Mouse (Mus musculus): ENCODE results near the gene Pdzd3. TPM values are rescaled to one million over a fixed set of nuclear protein-coding genes. Genes with fewer than 3 reads are reported as not detected.
A peak's percentile ranks its signal among the peaks of the same experiment; 100 is the strongest.

Gene Pdzd3
- polyA plus RNA-seq, 1 experiment = 23.6 TPM

DNA sequence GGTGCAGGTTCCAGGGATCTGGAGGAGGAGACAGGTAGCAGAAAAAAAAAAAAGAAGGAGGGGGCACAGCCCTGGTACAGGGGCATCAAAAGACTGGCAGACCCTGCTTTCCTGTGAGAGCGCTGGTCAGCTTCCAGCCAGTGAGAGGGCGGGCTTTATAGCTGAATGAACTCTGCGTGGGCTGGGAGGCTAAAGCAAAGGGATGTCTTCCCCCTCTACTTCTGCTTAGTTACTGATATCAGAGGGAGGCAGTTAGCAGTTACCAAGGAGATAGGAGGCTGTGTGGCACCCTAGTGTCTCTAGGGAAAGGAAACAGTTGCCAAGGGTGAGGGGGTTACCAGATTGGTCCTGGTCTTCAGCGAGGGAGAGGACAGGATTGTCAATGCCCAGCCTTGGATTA, 826 bp downstream of the Pdzd3 start:
- TF ChIP-seq CTCF (IDR thresholded peaks at IDR 0.05; ENCODE audit: extremely low read depth, insufficient read length, insufficient replicate concordance, low read depth, low read length) = no peak
- H3K36me3 ChIP-seq (ENCODE audit: control insufficient read depth, insufficient read depth, low read length) = peaks cover 18% of the 10 kb centered on the region
- peaks cover 27% of the 10 kb centered on the region for H3K4me1 ChIP-seq (ENCODE audit: control insufficient read depth, insufficient read depth, insufficient read length, low read length)
- peak overlapping the region; percentile 68 for H3K4me3 ChIP-seq (ENCODE audit: low read depth, low read length)
- H3K27me3 ChIP-seq (ENCODE audit: control insufficient read depth, insufficient read depth, low read length) = no peaks in the 10 kb centered on the region
- H3K27ac ChIP-seq (ENCODE audit: insufficient read depth, low read depth, low read length) = peak overlapping the region; percentile 75; the same call in 1 of the 2 replicates
- 69% methylated on average over 4 of the region's 4 CpGs for WGBS

DNA sequence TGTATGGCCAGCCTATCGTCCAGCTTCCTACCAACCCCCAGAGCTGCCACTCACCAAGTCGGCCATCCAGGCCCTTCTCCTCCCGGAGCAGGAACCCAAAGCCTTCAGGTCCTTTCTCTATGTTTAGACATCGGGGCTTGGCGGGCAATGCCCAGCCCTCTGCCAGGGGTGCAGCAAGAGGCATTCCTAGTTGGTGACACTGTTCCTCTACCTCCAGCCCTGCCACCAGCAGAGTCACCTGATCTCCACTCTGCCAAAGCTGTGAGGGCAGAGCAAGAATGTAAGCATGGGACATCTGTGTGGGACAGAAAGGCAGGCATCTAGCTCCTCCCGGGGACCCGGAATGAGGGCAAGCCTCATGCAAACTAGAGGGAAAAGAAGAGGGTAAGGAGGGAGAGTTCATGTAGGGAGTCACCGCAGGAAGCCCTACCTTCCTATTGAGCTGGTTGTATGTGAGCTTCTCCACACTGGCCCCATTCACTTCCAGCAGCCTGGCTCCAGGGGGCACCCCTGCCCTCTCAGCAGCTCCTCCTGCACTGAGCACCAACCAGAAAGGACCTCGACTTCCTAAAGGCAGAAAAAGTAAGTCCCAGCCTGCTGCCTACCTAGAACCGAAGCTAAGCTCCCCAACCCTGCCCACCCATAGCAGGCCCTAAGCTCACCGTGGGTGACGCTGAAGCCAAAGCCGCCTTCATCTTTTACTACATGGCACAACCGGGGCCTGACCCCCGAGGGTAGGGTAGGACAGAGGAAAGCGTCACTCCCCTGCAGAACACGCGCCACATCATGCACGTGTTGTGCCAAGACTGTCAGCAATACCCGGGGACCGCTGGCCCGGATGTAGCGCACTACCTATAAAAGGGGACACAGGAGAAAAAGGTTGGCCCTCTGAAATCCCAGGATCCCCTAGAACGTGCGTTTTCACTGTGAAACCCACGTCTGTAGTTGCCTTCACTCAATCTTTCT, 1.8 kb downstream of the Pdzd3 start:
- WGBS = 66% methylated on average over 26 of the region's 26 CpGs
- H3K27ac ChIP-seq (ENCODE audit: insufficient read depth, low read depth, low read length) = no peak overlapping the region
- TF ChIP-seq POLR2A (IDR thresholded peaks at IDR 0.05; ENCODE audit: low read depth, low read length) = no peak
- TF ChIP-seq CTCF (IDR thresholded peaks at IDR 0.05; ENCODE audit: extremely low read depth, insufficient read length, insufficient replicate concordance, low read depth, low read length) = peak; percentile 51; the same call in 1 of the 2 replicates

DNA sequence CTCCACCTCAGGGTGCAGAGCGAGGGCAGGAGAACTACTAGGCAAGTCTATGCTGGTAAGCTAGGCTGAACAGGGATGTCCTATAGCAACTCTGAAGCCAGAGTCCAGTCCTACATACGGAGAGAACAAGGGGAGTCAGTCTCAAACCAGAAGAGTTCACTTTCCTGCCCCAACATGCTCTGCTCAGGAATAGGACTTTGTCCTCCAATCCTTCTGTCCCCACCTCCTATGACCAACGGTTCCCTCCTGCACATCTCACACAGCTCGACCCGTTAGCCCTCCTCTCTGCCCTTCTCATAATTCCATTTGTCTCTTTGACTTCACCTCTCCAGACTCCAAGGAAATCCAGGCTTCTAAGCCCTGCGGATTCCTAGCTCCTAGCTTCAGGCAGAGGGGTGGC, 3.4 kb downstream of the Pdzd3 start:
- peaks cover 27% of the 10 kb centered on the region for H3K4me1 ChIP-seq (ENCODE audit: control insufficient read depth, insufficient read depth, insufficient read length, low read length)
- H3K27ac ChIP-seq (ENCODE audit: insufficient read depth, low read depth, low read length) = no peak overlapping the region
- H3K27me3 ChIP-seq (ENCODE audit: control insufficient read depth, insufficient read depth, low read length) = no peaks in the 10 kb centered on the region
- TF ChIP-seq CTCF (IDR thresholded peaks at IDR 0.05; ENCODE audit: extremely low read depth, insufficient read length, insufficient replicate concordance, low read depth, low read length) (no peak), POLR2A (IDR thresholded peaks at IDR 0.05; ENCODE audit: low read depth, low read length) (no peak)
- no peak overlapping the region for H3K4me3 ChIP-seq (ENCODE audit: low read depth, low read length)
- H3K36me3 ChIP-seq (ENCODE audit: control insufficient read depth, insufficient read depth, low read length) = peaks cover 18% of the 10 kb centered on the region
- 44% methylated on average over 6 of the region's 6 CpGs for WGBS

More for the DNA sequence above, 1.8 kb downstream of the Pdzd3 start:
- peaks cover 27% of the 10 kb centered on the region for H3K4me1 ChIP-seq (ENCODE audit: control insufficient read depth, insufficient read depth, insufficient read length, low read length)
- H3K4me3 ChIP-seq (ENCODE audit: low read depth, low read length) = peak overlapping the region; percentile 68
- H3K27me3 ChIP-seq (ENCODE audit: control insufficient read depth, insufficient read depth, low read length) = no peaks in the 10 kb centered on the region
- peaks cover 18% of the 10 kb centered on the region for H3K36me3 ChIP-seq (ENCODE audit: control insufficient read depth, insufficient read depth, low read length)

DNA sequence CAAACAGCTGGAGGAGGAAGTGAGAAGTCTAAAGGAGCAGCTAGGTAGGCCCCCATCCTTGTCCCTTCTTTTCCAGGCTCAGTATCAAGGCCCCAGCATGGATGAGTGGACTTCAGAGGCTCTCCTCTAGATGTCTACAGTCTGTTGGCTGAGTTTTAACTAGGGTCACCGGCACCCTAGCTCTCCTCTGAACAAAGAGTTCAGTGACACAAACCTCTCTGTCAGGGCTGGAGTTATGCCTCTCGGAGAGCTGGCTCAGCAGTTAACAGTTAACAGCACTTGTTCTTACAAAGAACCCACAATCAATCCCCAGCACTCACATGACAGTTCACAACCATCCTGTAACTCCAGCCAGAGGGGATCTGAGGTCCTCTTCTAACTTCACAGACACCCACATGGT, 7.7 kb downstream of the Pdzd3 start:
- Histone ChIP-seq H3K4me1 (ENCODE audit: control insufficient read depth, insufficient read depth, insufficient read length, low read length) (peaks cover 14% of the 10 kb centered on the region), H3K4me3 (ENCODE audit: low read depth, low read length) (no peak overlapping the region), H3K27ac (ENCODE audit: insufficient read depth, low read depth, low read length) (no peak overlapping the region), H3K27me3 (ENCODE audit: control insufficient read depth, insufficient read depth, low read length) (no peaks in the 10 kb centered on the region), H3K36me3 (ENCODE audit: control insufficient read depth, insufficient read depth, low read length) (peaks cover 10% of the 10 kb centered on the region)
- WGBS = 64% methylated on average over 2 of the region's 2 CpGs
- no peak for TF ChIP-seq CTCF (IDR thresholded peaks at IDR 0.05; ENCODE audit: extremely low read depth, insufficient read length, insufficient replicate concordance, low read depth, low read length)
- no peak for TF ChIP-seq POLR2A (IDR thresholded peaks at IDR 0.05; ENCODE audit: low read depth, low read length)

DNA sequence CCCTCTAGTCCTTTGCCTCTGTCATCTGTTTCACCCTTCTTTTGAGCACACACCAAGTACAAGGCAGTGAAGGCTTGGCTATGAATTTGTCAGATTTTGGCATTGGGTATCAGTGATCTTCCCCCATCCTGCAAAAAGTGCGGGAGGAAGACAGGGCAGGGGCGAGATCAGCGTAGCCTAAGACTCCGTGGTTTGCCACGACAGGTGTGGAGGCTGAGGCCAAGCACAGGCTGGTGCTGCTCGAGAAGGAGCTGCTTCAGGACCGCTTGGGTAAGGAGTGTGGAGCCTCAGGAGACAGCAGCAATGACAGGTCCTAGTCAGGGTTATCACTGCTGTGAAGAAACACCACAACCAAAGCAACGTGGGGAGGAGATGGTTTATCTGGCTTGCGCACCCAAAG, 9.9 kb downstream of the Pdzd3 start:
- WGBS = 71% methylated on average over 9 of the region's 9 CpGs
- H3K27ac ChIP-seq (ENCODE audit: insufficient read depth, low read depth, low read length) = no peak overlapping the region

DNA sequence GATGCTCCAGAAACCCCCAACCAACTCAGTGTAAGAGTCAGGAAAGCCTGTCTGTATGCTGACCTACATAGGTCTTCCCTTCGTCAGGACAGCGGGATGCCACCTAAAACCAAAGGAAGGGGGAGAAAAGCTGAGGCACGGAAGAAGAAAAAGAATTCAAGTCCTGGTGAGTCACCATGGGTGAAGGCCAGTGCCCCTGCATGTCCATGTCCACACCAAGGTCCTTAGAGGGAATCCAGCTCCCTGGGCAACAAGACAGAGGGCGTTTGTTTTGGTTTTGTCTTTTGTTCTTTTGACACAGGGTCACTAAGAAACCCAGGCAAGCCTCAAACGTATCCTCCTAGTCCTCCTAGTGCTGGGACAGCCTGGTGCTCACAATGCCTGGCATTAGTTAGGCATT, 10.4 kb downstream of the Pdzd3 start:
- Histone ChIP-seq H3K36me3 (ENCODE audit: control insufficient read depth, insufficient read depth, low read length) (no peaks in the 10 kb centered on the region), H3K4me1 (ENCODE audit: control insufficient read depth, insufficient read depth, insufficient read length, low read length) (peaks cover 1% of the 10 kb centered on the region; the same call in 1 of the 2 replicates), H3K27me3 (ENCODE audit: control insufficient read depth, insufficient read depth, low read length) (no peaks in the 10 kb centered on the region), H3K4me3 (ENCODE audit: low read depth, low read length) (no peak overlapping the region), H3K27ac (ENCODE audit: insufficient read depth, low read depth, low read length) (no peak overlapping the region)
- 69% methylated on average over 5 of the region's 5 CpGs for WGBS
- no peak for TF ChIP-seq POLR2A (IDR thresholded peaks at IDR 0.05; ENCODE audit: low read depth, low read length)
- TF ChIP-seq CTCF (IDR thresholded peaks at IDR 0.05; ENCODE audit: extremely low read depth, insufficient read length, insufficient replicate concordance, low read depth, low read length) = no peak

More for the DNA sequence above, 9.9 kb downstream of the Pdzd3 start:
- H3K27me3 ChIP-seq (ENCODE audit: control insufficient read depth, insufficient read depth, low read length) = no peaks in the 10 kb centered on the region
- no peaks in the 10 kb centered on the region for H3K36me3 ChIP-seq (ENCODE audit: control insufficient read depth, insufficient read depth, low read length)
- no peak overlapping the region for H3K4me3 ChIP-seq (ENCODE audit: low read depth, low read length)
- no peaks in the 10 kb centered on the region for H3K4me1 ChIP-seq (ENCODE audit: control insufficient read depth, insufficient read depth, insufficient read length, low read length)
- TF ChIP-seq POLR2A (IDR thresholded peaks at IDR 0.05; ENCODE audit: low read depth, low read length) = no peak
- TF ChIP-seq CTCF (IDR thresholded peaks at IDR 0.05; ENCODE audit: extremely low read depth, insufficient read length, insufficient replicate concordance, low read depth, low read length) = no peak

DNA sequence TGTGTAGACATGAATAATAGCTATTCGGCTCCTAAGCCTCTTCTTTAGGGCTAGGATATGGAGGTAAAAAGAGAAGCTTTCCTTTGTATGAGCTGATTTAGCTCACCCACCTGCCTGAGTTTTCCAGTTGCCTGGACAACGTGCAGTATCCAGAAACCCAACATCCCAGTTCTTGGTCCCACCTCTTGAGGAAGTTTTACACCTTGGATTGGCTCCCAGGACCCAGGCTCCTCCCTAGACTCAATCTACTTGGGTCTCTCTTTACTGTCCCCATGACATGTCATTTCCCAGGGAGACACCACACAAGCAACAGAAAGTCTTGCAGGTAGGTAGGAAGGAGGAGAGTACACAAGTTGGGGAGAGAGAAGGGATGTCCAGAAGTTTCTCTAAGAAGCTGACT, 10.9 kb downstream of the Pdzd3 start, which contains the start of gene Ccdc153:
Gene Ccdc153, plus strand, starts transcription at position 278 of the 400 bp plus-strand sequence.
- peaks cover 2% of the 10 kb centered on the region; the same call in 1 of the 2 replicates for H3K4me1 ChIP-seq (ENCODE audit: control insufficient read depth, insufficient read depth, insufficient read length, low read length)
- 41% methylated on average over 2 of the region's 2 CpGs for WGBS
- H3K27me3 ChIP-seq (ENCODE audit: control insufficient read depth, insufficient read depth, low read length) = no peaks in the 10 kb centered on the region
- H3K36me3 ChIP-seq (ENCODE audit: control insufficient read depth, insufficient read depth, low read length) = no peaks in the 10 kb centered on the region
- H3K27ac ChIP-seq (ENCODE audit: insufficient read depth, low read depth, low read length) = no peak within 1 kb of the TSS
- TF ChIP-seq CTCF (IDR thresholded peaks at IDR 0.05; ENCODE audit: extremely low read depth, insufficient read length, insufficient replicate concordance, low read depth, low read length) (no peak), POLR2A (IDR thresholded peaks at IDR 0.05; ENCODE audit: low read depth, low read length) (no peak)
- H3K4me3 ChIP-seq (ENCODE audit: low read depth, low read length) = no peak within 1 kb of the TSS

All from small intestine, adult 2 months (tissue).